Mouse (Mus musculus): ENCODE measurements around the gene Ovca2. TPM values are rescaled to one million over a fixed set of nuclear protein-coding genes. Genes with fewer than 3 reads are reported as not detected.
"Not testable (repeated sequence)": the region's sequence is repeated elsewhere in the genome, so short reads cannot be mapped to it uniquely, and the experiment has no call there.

The Ovca2 gene
- polyA plus RNA-seq, 1 experiment, result 20.8 TPM

GRCm38 (mm10) chr11:75184986-75185385, 6.4 kb upstream of the Ovca2 start:
- 83% methylated on average over 2 of the region's 2 CpGs for WGBS
- Histone ChIP-seq H3K4me1 (ENCODE audit: control insufficient read depth, insufficient read depth, low read length) (no peaks in the 10 kb centered on the region), H3K4me3 (replicated peaks; ENCODE audit: control insufficient read depth, low read depth, low read length) (no peak overlapping the region), H3K27ac (ENCODE audit: control insufficient read depth, insufficient read depth, low read depth, low read length, poor library complexity) (no peak overlapping the region)
- TF ChIP-seq POLR2A (IDR thresholded peaks at IDR 0.05; ENCODE audit: borderline replicate concordance, control insufficient read depth, low read depth, low read length) (no peak), CTCF (IDR thresholded peaks at IDR 0.05; ENCODE audit: control insufficient read depth, insufficient read depth, low read length) (no peak)

DNA sequence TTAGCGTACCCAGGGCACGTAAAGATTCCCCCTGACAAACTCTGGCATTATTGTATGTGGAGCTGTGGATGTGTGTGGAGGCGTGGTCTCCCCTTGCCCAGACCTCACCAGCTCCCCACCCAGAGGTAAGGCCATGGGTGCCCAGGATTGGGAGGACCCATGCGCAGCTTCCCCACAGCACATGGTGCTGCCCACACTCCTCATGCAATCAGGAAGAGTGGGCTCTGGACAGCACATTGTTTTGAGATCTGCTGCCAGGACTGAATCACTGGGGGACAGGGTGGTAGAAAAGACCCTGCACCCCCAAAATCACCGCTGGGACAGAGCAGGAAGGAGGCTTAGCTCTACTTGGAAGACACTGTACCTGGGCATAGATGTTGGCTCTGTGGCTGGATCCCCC, 5.9 kb upstream of the Ovca2 start:
- TF ChIP-seq POLR2A (IDR thresholded peaks at IDR 0.05; ENCODE audit: borderline replicate concordance, control insufficient read depth, low read depth, low read length), result no peak
- TF ChIP-seq CTCF (IDR thresholded peaks at IDR 0.05; ENCODE audit: control insufficient read depth, insufficient read depth, low read length), result no peak

DNA sequence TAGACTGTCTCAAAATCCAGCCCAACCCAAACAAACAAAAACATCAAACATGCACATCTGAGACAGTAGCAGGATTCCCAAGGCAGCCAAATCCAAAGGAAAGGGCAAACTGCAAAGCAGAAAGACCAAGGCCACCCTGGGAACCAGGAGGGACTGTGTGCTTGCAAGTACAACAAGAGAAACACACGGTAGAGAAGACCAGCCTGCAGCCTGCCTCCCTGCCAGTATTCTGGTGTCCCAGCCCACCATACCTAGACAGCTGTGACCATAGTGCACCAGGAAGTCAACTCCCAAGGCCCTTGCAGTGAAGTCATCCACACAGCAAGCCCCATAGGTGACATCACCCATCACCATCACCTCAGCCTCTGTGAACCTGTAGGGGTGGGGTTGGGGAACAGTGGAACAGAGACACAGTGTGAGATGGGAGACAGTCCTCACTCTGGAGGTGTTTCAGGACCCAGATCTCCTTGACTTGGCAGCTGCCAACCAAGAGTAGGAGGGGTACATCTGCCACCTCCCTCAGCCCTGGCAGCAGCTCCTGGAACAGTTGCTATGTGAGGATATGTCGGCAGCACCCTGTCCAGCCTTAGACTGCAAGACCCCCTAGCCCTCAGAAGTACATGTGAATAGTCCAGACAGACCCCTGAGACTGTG, 5.4 kb upstream of the Ovca2 start:
- 85% methylated on average over 2 of the region's 2 CpGs for WGBS

More for the DNA sequence above, 5.9 kb upstream of the Ovca2 start:
- Histone ChIP-seq H3K27ac (ENCODE audit: control insufficient read depth, insufficient read depth, low read depth, low read length, poor library complexity) (no peak overlapping the region), H3K4me3 (replicated peaks; ENCODE audit: control insufficient read depth, low read depth, low read length) (no peak overlapping the region), H3K4me1 (ENCODE audit: control insufficient read depth, insufficient read depth, low read length) (no peaks in the 10 kb centered on the region)
- 83% methylated on average over 5 of the region's 5 CpGs for WGBS

GRCm38 (mm10) chr11:75178011-75178410, 624 bp downstream of the Ovca2 start:
- peak overlapping the region; percentile 92 for H3K4me3 ChIP-seq (replicated peaks; ENCODE audit: control insufficient read depth, low read depth, low read length)
- no peak overlapping the region; the same call in 1 of the 2 replicates for H3K27ac ChIP-seq (ENCODE audit: control insufficient read depth, insufficient read depth, low read depth, low read length, poor library complexity)
- 48% methylated on average over 12 of the region's 12 CpGs for WGBS
- TF ChIP-seq CTCF (IDR thresholded peaks at IDR 0.05; ENCODE audit: control insufficient read depth, insufficient read depth, low read length) (no peak), POLR2A (IDR thresholded peaks at IDR 0.05; ENCODE audit: borderline replicate concordance, control insufficient read depth, low read depth, low read length) (no peak)
- peaks cover 1% of the 10 kb centered on the region; the same call in 1 of the 2 replicates for H3K4me1 ChIP-seq (ENCODE audit: control insufficient read depth, insufficient read depth, low read length)

More for the DNA sequence above, 5.4 kb upstream of the Ovca2 start:
- no peak overlapping the region for H3K4me3 ChIP-seq (replicated peaks; ENCODE audit: control insufficient read depth, low read depth, low read length)
- no peaks in the 10 kb centered on the region for H3K4me1 ChIP-seq (ENCODE audit: control insufficient read depth, insufficient read depth, low read length)
- TF ChIP-seq POLR2A (IDR thresholded peaks at IDR 0.05; ENCODE audit: borderline replicate concordance, control insufficient read depth, low read depth, low read length), result no peak
- no peak for TF ChIP-seq CTCF (IDR thresholded peaks at IDR 0.05; ENCODE audit: control insufficient read depth, insufficient read depth, low read length)
- H3K27ac ChIP-seq (ENCODE audit: control insufficient read depth, insufficient read depth, low read depth, low read length, poor library complexity), result no peak overlapping the region

DNA sequence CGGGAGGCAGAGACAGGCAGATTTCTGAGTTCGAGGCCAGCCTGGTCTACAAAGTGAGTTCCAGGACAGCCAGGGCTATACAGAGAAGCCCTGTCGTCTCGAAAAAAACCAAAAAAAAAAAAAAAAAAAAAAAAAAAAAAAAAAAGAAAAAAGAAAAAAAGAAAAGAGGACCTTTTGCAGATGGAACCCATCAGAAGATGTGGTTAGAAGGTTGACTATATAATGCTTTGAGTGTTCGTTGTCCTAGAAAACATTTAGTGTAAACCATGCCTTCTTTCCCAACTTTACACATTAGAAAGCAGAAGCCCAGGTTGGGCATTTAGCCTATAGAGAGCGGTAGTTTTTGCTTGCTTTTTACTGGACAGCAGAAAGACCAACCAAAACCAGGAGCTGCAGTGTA, 4.1 kb downstream of the Ovca2 start:
- 55% methylated on average over 6 of the region's 6 CpGs for WGBS
- not testable (repeated sequence) for H3K27ac ChIP-seq (ENCODE audit: control insufficient read depth, insufficient read depth, low read depth, low read length, poor library complexity); H3K4me3 ChIP-seq (replicated peaks; ENCODE audit: control insufficient read depth, low read depth, low read length); H3K4me1 ChIP-seq (ENCODE audit: control insufficient read depth, insufficient read depth, low read length)

GRCm38 (mm10) chr11:75173799-75174165, 4.9 kb downstream of the Ovca2 start:
- H3K4me3 ChIP-seq (replicated peaks; ENCODE audit: control insufficient read depth, low read depth, low read length), result peak overlapping the region; percentile 35
- peaks cover 3% of the 10 kb centered on the region for H3K4me1 ChIP-seq (ENCODE audit: control insufficient read depth, insufficient read depth, low read length)
- 4% methylated on average over 15 of the region's 15 CpGs for WGBS
- TF ChIP-seq POLR2A (IDR thresholded peaks at IDR 0.05; ENCODE audit: borderline replicate concordance, control insufficient read depth, low read depth, low read length) (no peak), CTCF (IDR thresholded peaks at IDR 0.05; ENCODE audit: control insufficient read depth, insufficient read depth, low read length) (no peak)
- no peak overlapping the region; the same call in 1 of the 2 replicates for H3K27ac ChIP-seq (ENCODE audit: control insufficient read depth, insufficient read depth, low read depth, low read length, poor library complexity)

- H3K4me3 ChIP-seq (replicated peaks; ENCODE audit: control insufficient read depth, low read depth, low read length), result peak overlapping the region; percentile 35
- WGBS, result under 1% methylated on average over 71 of the region's 71 CpGs
- no peak overlapping the region for H3K27ac ChIP-seq (ENCODE audit: control insufficient read depth, insufficient read depth, low read depth, low read length, poor library complexity)
- H3K4me1 ChIP-seq (ENCODE audit: control insufficient read depth, insufficient read depth, low read length), result peaks cover 3% of the 10 kb centered on the region
- TF ChIP-seq CTCF (IDR thresholded peaks at IDR 0.05; ENCODE audit: control insufficient read depth, insufficient read depth, low read length) (no peak), POLR2A (IDR thresholded peaks at IDR 0.05; ENCODE audit: borderline replicate concordance, control insufficient read depth, low read depth, low read length) (no peak; the same call in 1 of the 2 replicates)
These were observed 5.4 kb downstream of the Ovca2 start for GRCm38 (mm10) chr11:75173095-75173798.

DNA sequence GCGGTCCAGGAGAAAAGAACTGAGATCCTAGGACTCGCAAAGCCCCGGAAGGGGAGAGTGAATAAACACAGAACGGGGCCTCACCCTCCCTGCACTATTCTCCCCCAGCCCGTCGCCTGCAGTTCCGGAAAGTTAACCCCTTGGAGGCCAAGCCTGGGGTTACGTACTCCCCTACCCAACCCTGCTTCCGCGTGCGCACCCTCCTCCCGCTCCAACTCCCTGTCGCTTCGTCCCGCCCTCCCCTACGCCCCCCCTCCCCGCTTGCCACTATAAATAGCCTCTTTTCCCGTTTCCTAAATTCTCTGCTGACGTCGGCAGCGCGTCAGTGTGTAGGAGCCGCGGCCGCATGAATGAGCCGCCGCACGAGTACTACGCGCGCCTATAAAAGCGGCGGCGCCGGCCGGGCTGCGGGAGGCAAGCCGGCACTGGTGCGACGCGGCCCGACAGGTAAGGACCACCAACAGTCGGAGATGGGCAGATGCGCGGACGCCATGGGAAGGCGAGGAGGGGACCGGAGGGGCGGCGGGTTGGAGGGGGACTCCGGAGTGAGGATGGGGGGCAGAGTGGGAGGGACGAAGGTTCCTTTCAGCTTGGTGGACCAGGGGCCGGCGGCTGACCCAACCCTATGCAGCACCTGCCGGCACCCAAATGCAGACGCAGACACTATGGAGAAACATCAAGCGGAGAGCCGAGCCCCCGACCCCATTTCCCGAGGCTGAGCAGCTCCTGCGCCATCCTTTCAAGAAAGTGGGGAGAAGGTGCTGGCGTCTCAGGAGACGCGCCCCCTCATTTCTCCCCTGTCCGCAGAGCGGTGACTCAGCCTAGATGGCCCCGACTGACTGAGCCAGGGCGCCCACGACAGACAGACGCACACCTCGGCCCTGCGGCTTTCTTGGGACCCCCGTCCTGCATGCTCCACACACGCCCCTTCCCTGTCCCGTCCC, 6.2 kb downstream of the Ovca2 start:
- WGBS, result 1% methylated on average over 75 of the region's 75 CpGs
- TF ChIP-seq POLR2A (IDR thresholded peaks at IDR 0.05; ENCODE audit: borderline replicate concordance, control insufficient read depth, low read depth, low read length) (no peak), CTCF (IDR thresholded peaks at IDR 0.05; ENCODE audit: control insufficient read depth, insufficient read depth, low read length) (no peak)
- H3K4me3 ChIP-seq (replicated peaks; ENCODE audit: control insufficient read depth, low read depth, low read length), result no peak overlapping the region
- no peak overlapping the region for H3K27ac ChIP-seq (ENCODE audit: control insufficient read depth, insufficient read depth, low read depth, low read length, poor library complexity)
- peaks cover 3% of the 10 kb centered on the region for H3K4me1 ChIP-seq (ENCODE audit: control insufficient read depth, insufficient read depth, low read length)
